Mouse (Mus musculus) B cell, adult 67 days (primary cell): ENCODE data around the gene Psmb10. TPM values are rescaled to one million over a fixed set of nuclear protein-coding genes. Genes with fewer than 3 reads are reported as not detected.

Source experiments
- total RNA-seq, 2 experiments: library from RNA; stranded (reverse); gene quantifications; 4 replicates each; pipeline ENCODE4 v1.2.4; 2023

Gene Psmb10
- total RNA-seq, result 100 to 1,000 TPM; 141 to 157 TPM

DNA sequence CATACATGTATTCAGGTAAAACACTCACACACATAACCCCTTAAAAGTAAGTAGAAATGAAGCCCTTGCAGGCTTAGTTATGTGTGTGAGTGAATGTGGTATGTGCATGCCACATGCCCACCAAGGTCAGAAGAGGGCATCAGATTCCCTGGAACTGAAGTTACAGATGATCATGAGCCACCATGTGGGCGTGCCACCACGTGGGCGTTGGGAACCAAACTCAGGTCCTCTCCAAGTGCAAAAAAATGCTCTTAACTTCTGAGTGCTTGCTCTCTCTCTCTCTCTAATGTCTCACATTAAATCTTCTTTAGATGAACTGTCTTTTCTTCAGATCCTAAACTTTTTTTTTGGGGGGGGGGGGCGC is at the start of gene Psmb10:
Gene Psmb10 (minus strand): TSS at position 139 of the 364 bp plus-strand sequence.

DNA sequence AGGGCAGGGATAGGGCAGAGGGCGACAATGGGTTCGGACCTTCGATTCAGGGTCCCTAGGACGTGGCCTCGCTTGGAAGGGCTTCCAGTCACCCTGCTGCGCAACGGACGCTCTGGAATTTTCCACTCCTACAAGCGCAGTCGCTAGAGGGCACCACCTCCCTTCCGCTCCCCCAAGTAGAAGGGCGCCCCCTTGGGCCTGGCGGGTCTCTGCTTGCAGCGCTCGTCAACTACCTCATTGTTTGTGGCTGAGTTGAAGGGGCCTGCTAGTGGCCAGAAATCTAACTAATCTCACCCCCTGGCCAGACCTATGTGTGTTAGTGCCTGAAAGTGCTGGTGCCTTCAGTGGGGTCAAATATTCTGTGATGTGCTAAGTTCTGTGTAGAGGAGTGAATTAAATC is 41.1 kb upstream of the Psmb10 start, which contains the start of gene Dpep3:
Gene Dpep3 (minus strand): TSS at position 105 of the 400 bp plus-strand sequence.

DNA sequence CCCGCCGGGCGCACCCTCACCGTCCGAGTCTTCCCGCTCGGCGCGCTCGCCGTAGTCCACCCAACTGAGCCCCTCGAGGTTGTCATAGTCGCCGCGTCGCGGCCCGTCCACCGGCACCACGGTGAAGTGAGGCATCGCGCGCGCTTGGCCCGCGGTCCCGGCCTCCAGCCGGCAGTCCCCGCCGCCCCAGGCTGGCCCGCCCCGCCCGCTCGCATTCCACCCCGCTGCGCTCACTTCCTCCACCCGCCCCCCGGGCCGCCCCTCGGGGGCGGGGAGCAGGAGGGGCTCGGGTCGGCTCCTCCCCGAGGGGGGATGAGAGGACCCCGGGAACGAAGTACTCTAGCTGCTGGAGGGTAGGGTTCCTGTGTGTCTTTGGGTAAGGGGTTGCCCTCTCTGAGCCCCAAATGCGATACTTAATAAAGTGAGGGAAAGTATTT is 27.7 kb upstream of the Psmb10 start, which contains the start of gene Slc12a4:
Gene Slc12a4 (minus strand): TSS at position 193 of the 437 bp plus-strand sequence.

DNA sequence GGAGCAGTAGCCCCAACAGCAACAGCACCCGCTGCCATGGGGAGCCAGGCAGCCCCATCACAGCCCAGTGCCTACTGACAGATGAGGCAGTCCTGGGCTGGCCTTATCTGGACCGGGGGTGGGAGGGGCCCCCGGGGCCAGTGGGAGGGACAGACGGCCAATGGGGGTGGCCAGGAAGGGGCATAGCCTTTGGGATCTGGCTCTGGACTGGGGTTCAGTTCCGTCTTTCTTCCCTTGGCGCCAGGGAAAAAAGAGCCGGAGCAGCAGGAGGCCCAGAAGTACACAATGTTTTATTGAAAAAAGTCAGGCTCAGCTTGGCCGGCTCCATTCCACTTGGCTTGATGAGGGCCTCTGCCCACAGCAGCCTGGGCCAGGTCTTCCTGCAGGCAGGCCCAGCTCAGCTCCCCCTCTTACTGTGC is 5.1 kb upstream of the Psmb10 start, which contains the start of gene Lcat:
Gene Lcat (minus strand): TSS at position 62 of the 419 bp plus-strand sequence.

DNA sequence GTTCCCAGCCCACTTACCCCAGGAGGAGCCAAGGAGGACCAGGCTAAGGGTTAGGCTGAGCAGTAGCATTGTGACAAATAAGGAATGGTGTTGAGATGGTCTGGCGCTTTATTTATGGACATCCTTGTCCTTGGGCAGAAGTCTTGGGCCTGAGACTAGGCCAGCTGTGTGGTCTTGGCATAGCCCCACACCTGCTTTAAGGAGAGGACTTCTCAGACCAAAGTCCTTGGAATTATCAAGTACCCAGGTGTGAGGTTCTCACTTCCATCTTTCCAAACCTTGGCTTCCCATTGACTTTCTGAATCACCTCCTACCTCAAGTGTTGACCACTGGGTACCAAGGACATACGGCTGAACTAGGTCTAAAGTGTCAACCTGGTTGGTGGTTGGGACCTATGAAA is 4.5 kb downstream of the Psmb10 start, which contains the start of gene Ctrl:
Gene Ctrl (minus strand): TSS at position 101 of the 400 bp plus-strand sequence.

DNA sequence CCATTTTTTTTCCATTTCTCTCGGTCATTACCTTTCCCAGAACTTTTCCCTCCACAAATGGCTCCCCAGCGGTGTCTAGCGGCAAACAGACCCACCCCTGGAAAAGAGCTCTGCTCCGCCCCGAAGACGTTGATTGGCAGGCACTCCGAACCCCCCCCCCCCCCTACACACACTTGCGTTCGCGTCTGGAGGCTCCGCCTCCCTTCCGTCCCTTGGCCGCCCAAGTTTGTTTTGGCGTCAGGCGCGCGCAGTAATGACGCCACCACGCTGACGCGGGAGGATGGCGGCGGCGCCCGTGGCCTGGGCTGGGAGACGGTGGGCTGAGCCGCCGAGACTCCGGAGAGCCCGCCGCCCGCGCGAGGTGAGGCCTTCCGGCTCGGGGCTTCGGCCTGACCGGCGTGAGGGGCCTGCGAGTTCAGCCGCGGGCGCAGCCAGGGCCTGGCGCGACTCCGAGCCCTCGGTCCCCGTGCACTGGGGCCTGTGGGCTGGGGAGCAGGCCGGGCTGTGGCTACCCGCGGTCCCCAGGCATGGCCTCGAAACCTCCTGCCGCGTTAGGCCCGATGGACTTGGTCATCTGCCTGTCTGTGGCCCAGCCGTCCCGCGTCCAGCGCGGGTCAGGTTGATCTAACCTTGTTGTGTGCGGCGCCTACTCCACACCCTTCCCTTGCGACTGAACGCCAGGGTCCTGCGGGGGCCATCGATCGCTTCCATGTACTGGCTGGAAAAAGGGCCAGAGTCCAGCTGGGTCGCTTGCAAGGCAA is 37.9 kb downstream of the Psmb10 start, which contains the start of gene Pskh1:
Gene Pskh1 (plus strand): TSS at position 262 of the 761 bp plus-strand sequence.

DNA sequence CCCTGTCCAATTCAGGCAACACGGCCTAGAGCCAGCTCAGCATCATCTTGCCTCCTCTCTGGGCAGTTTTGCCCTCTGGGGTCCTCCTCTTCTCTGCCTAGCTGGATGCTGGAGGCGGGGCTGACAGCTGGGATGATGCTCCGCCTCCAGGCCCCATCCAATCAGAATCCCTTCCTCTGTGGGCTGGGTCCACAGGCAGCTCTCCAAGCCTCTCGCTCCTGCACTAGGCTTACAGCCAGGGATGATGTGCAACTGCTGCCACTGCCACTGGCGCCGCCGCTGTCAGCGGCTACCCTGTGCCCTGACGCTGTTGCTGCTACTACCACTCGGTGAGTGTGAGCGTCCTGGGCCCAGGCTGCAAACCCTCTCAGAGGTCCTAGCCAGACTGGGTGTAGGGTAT is 44.9 kb downstream of the Psmb10 start, which contains the start of gene Nrn1l:
Gene Nrn1l (plus strand): TSS at position 229 of the 400 bp plus-strand sequence.

Other genes starting within 250 kb of the Psmb10 start
- 10 to 100 TPM; 93.3 to 95.1 TPM for gene Acd, start 237.3 kb downstream of the Psmb10 start, total RNA-seq
- gene Pard6a, start 237.3 kb downstream of the Psmb10 start, total RNA-seq, result 10 to 100 TPM; 14.9 to 16.3 TPM
- gene 4933405L10Rik, start 230.8 kb downstream of the Psmb10 start, total RNA-seq, result not detected
- gene Enkd1, start 230.2 kb downstream of the Psmb10 start, total RNA-seq, result 1 to 10 TPM; 4.2 to 4.3 TPM
- gene Gfod2, start 179.8 kb downstream of the Psmb10 start, total RNA-seq, result 1 to 10 TPM; 4.1 to 6.5 TPM
- gene Ranbp10, start 111.1 kb downstream of the Psmb10 start, total RNA-seq, result 10 to 100 TPM; 36.8 to 38.6 TPM
- 1 to 10 TPM; 1.4 to 1.6 TPM for gene Tsnaxip1, start 110.7 kb downstream of the Psmb10 start, total RNA-seq
- gene Cenpt, start 85.2 kb downstream of the Psmb10 start, total RNA-seq, result 10 to 100 TPM; 17.6 to 18.1 TPM
- gene Thap11, start 83.3 kb downstream of the Psmb10 start, total RNA-seq, result 10 to 100 TPM; 17.1 to 19.7 TPM
- 10 to 100 TPM; 17.1 to 31.8 TPM for gene Nutf2, start 77.9 kb downstream of the Psmb10 start, total RNA-seq
- 10 to 100 TPM; 75.9 to 79.6 TPM for gene Edc4, start 57.6 kb downstream of the Psmb10 start, total RNA-seq
- 1 to 10 TPM in 1 of 2 experiments, not detected in 1; 1.3 TPM for gene Nrn1l, start 44.9 kb downstream of the Psmb10 start, total RNA-seq
- 10 to 100 TPM; 22.5 to 30.1 TPM for gene Pskh1, start 38.0 kb downstream of the Psmb10 start, total RNA-seq
- 1 to 10 TPM; 2.0 to 3.5 TPM for gene Ctrl, start 4.6 kb downstream of the Psmb10 start, total RNA-seq
- gene Lcat, start 4.9 kb upstream of the Psmb10 start, total RNA-seq, result under 1 TPM in 1 of 2 experiments, not detected in 1; 0.67 TPM
- 10 to 100 TPM; 13.7 to 16.2 TPM for gene Slc12a4, start 27.7 kb upstream of the Psmb10 start, total RNA-seq
- gene Dpep3, start 41.0 kb upstream of the Psmb10 start, total RNA-seq, result not detected
- gene Dus2, start 52.9 kb upstream of the Psmb10 start, total RNA-seq, result 10 to 100 TPM; 29.8 to 31.5 TPM
- gene Dpep2nb, start 67.5 kb upstream of the Psmb10 start, total RNA-seq, result not detected
- gene Ddx28, start 73.4 kb upstream of the Psmb10 start, total RNA-seq, result 10 to 100 TPM in 1 of 2 experiments, 1 to 10 TPM in 1; 8.0 to 10.7 TPM
- gene Nfatc3, start 120.4 kb upstream of the Psmb10 start, total RNA-seq, result 100 to 1,000 TPM; 207 to 214 TPM
- not detected for gene Esrp2, start 198.5 kb upstream of the Psmb10 start, total RNA-seq
- gene Pla2g15, start 212.0 kb upstream of the Psmb10 start, total RNA-seq, result 10 to 100 TPM in 1 of 2 experiments, 1 to 10 TPM in 1; 9.8 to 12.9 TPM
- gene Slc7a6, start 230.4 kb upstream of the Psmb10 start, total RNA-seq, result 10 to 100 TPM; 32.5 to 38.9 TPM